19 mouse cellular contexts compared by ENCODE assay signal in the genomic region with DNA sequence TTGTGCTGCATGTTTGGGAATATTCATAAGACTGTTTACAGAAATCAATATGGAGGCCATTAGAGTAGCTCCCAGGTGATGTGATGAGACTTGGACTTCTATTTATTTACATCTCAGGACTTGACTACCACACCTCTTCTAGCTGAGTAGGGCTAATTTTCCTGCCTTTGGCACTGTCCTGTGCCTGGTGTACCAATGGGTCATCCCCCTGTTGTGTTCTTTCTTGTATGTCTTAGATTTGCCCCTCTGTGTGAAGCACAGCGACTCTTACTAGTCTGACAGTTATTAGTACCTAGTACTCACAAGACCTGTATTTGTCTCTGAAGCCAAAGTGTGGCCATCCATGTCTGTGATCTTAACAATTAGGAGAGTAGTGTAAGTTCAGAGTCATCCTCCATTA. TPM values are rescaled to one million over a fixed set of nuclear protein-coding genes. Genes with fewer than 3 reads are reported as not detected.
A peak's percentile ranks its signal among the peaks of the same experiment; 100 is the strongest.
DNase-seq lines count a peak whose midpoint lies in the region; TF ChIP-seq lines count a peak whose summit lies in the region.
"Had no signal": no experiment of that assay in that cellular context is flagged by ENCODE, and none has a peak within 500 bp of the region (broad histone marks: within the 10 kb centered on the region; RNA-seq: fewer than 3 reads in every experiment).

No protein-coding gene starts in this region.

- H3K27ac ChIP-seq in heart, embryonic 10.5 days = no peak overlapping the region
- H3K27ac ChIP-seq in liver, adult 2 months (replicated peaks; ENCODE audit: insufficient read depth, low read depth, low read length) = peak overlapping the region; percentile 26; the same call in 1 of the 2 replicates
- H3K27ac ChIP-seq: embryonic facial prominence, embryonic 13.5 days; embryonic facial prominence, embryonic 15.5 days; forebrain, embryonic 10.5 days; forebrain, embryonic 12.5 days had no signal

- intact Hi-C loops in heart, postnatal 25 days (cut with DNase I) = no loop called here

- no peak overlapping the region for H3K4me3 ChIP-seq in heart, embryonic 10.5 days
- no peak overlapping the region for H3K4me3 ChIP-seq in liver, adult 2 months (ENCODE audit: insufficient read depth, low read depth, low read length)
- H3K4me3 ChIP-seq: embryonic facial prominence, embryonic 13.5 days; embryonic facial prominence, embryonic 15.5 days; erythroblast, embryonic 14.5 days; forebrain, embryonic 10.5 days; forebrain, embryonic 12.5 days had no signal

- H3K4me1 ChIP-seq in heart, embryonic 10.5 days = no peaks in the 10 kb centered on the region
- H3K4me1 ChIP-seq in liver, adult 2 months (ENCODE audit: control insufficient read depth, insufficient read depth, low read length) = peaks cover 16% of the 10 kb centered on the region

- WGBS in heart, embryonic 10.5 days = 100% methylated on average over 1 of the region's 1 CpGs
- WGBS in liver, adult 2 months = 98% methylated on average over 1 of the region's 1 CpGs

- no peaks in the 10 kb centered on the region for H3K27me3 ChIP-seq in heart, embryonic 10.5 days (ENCODE audit: insufficient read depth, poor library complexity, severe bottlenecking)
- H3K27me3 ChIP-seq in liver, adult 2 months (ENCODE audit: control insufficient read depth, insufficient read depth, low read length) = no peaks in the 10 kb centered on the region
- H3K27me3 ChIP-seq: embryonic facial prominence, embryonic 13.5 days; embryonic facial prominence, embryonic 15.5 days; forebrain, embryonic 12.5 days had no signal

- TF ChIP-seq CTCF in liver, adult 2 months (IDR thresholded peaks at IDR 0.05; ENCODE audit: low read depth, low read length) = no peak

- no peaks in the 10 kb centered on the region; the same call in 1 of the 2 replicates for H3K79me2 ChIP-seq in liver, adult 2 months (ENCODE audit: control insufficient read depth, insufficient read depth, low read length)

- no peaks in the 10 kb centered on the region for H3K9me3 ChIP-seq in heart, embryonic 10.5 days
- H3K9me3 ChIP-seq: embryonic facial prominence, embryonic 13.5 days; embryonic facial prominence, embryonic 15.5 days; forebrain, embryonic 10.5 days; forebrain, embryonic 12.5 days had no signal

- peaks cover 68% of the 10 kb centered on the region for H3K36me3 ChIP-seq in heart, embryonic 10.5 days
- H3K36me3 ChIP-seq in liver, adult 2 months (ENCODE audit: control insufficient read depth, insufficient read depth, low read length) = peaks cover 41% of the 10 kb centered on the region

- no peak overlapping the region for H3K9ac ChIP-seq in liver, adult 2 months (ENCODE audit: low read depth, low read length)
- H3K9ac ChIP-seq: embryonic facial prominence, embryonic 13.5 days; embryonic facial prominence, embryonic 15.5 days; forebrain, embryonic 12.5 days had no signal

- no peak for TF ChIP-seq POLR2A in liver, adult 2 months (IDR thresholded peaks at IDR 0.05; ENCODE audit: extremely low read depth, insufficient read depth, low read length)

- peak; percentile 65 for DNase-seq in heart, embryonic 10.5 days (ENCODE audit: low spot score)
- no peak for DNase-seq in heart, postnatal 25 days (ENCODE audit: low spot score)
- DNase-seq in liver, adult 2 months (ENCODE audit: extremely low read depth, low read depth, low spot score) = no peak
- no peak for DNase-seq in liver
- DNase-seq: adrenal gland, adult 2 months; adrenal gland, postnatal 10 days; adrenal gland, postnatal 25 days; cerebellum, adult 11 months; cerebellum, adult 18-20 months; cerebellum, adult 8-10 months; cerebellum, adult 9-11 months; cerebellum, postnatal 14 days; cerebellum, postnatal 36 days; embryo, embryonic 11 days had no signal

RNA-seq across cellular contexts. Expression of a gene that starts 26.7 kb away (rescaled TPM):
- 24.1 and 26.9 TPM in 2 replicates for polyA plus RNA-seq in heart, embryonic 10.5 days (2016; fragmentation: Nextera tagmentation; extraction: Ambion mirVana)
- total RNA-seq in heart, postnatal 25 days (2021) = 10 to 100 TPM; 12.0 to 16.7 TPM
- total RNA-seq in liver, adult 2 months (2014; rRNA removed) = 6.6 and 6.8 TPM in 2 replicates
- polyA plus RNA-seq in liver, adult 2 months (2012; rRNA removed) = 1.3 TPM in 2 replicates
